Mouse (Mus musculus): Measurements from ENCODE around the gene Sult1a1.

DNA sequence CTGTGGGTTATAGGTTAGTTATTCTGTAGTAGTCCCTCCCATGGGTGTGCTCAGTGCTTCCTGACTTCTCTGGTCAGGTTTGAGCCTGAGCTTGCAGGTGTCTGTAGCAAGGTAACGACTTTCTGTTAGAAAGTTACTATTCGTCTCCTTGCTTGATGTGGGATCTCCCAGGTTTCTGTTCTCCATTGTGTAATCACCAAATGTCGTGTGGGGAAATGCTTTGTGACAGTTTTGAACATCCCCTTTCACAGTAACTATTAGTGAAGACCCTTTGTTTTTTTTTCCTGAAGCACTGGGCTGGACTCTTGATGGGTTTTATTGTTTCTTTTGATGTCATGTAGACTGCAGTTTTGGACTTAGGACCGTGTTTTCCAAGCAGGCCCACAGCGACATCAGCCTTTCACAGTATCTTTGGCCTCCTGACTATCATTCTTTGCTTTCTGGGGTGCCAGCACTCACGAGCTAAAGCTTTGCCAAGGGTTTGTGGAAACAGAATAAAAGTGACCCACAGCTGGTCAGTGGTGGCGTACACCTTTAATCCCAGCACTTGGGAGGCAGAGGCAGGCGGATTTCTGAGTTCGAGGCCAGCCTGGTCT, 8.6 kb downstream of the Sult1a1 start:
- no peak for TF ChIP-seq CTCF (IDR thresholded peaks at IDR 0.05; ENCODE audit: insufficient read depth, low read length)
- no peak for TF ChIP-seq POLR2A (IDR thresholded peaks at IDR 0.05; ENCODE audit: borderline replicate concordance, extremely low read depth, low read depth, low read length)
